Mouse (Mus musculus): Measurements from ENCODE around the gene Ccnb1. TPM values are rescaled to one million over a fixed set of nuclear protein-coding genes. Genes with fewer than 3 reads are reported as not detected.

Ccnb1 gene
- polyA plus RNA-seq, 1 experiment from 2014 or later: 30.9 TPM

DNA sequence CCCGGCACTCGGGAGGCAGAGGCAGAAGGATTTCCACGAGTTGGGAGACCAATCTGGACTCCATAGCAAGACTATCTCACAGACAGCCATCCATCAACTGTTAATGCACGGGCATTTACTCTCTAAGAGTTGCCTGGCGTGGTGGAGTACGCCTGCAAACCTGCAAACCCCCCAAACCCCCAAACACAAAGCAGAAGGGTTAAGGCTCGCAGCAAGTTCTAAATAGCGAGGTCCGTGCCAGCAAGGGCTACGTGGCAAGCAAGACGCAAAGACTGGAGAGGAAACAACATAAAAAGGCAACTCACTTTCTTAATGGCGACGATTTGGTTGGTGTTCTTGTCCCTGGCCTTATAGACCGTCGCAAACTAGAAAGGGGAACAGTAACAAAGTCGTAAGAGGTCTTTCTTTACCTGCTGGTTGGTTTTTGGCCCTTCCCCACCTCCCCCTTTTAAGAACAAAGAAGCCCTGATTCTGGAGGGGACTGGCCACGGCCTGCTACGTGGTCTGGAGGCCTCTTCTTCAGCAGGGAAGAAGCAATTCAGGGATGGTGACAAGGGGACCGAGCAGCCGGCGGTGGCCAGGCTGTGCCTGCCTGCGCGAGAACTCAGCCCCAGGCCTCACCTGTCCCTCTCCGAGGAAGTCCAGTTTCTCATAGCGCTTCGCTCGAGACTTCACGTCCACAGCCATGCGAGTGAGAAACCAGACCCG, 56.1 kb downstream of the Ccnb1 start:
- H3K36me3 ChIP-seq (replicated peaks): peaks cover 5% of the 10 kb centered on the region; the same call in 1 of the 2 replicates
- H3K4me2 ChIP-seq: peak overlapping the region; percentile 75
- peak overlapping the region; percentile 79 for H3K27ac ChIP-seq
- H3K4me3 ChIP-seq: peak overlapping the region; percentile 56
- no peaks in the 10 kb centered on the region for H3K27me3 ChIP-seq (replicated peaks)
- no peaks in the 10 kb centered on the region for H3K9me3 ChIP-seq
- peaks cover 17% of the 10 kb centered on the region for H3K4me1 ChIP-seq
- peak; percentile 92 for ATAC-seq (replicated peaks)
- under 1% methylated on average over 30 of the region's 30 CpGs for WGBS
- H3K9ac ChIP-seq: peak overlapping the region; percentile 71

Other genes with a start within 250 kb of the Ccnb1 start
- 7.4 and 8.6 TPM in 2 replicates for gene Ocln, start 233.9 kb downstream of the Ccnb1 start, polyA plus RNA-seq (2015; fragmentation: Nextera tagmentation; extraction: Ambion mirVana)
- 2.3 and 2.7 TPM in 2 replicates for gene Marveld2, start 169.6 kb downstream of the Ccnb1 start, polyA plus RNA-seq (2015; fragmentation: Nextera tagmentation; extraction: Ambion mirVana)
- gene Ak6, start 135.6 kb downstream of the Ccnb1 start, polyA plus RNA-seq (2015; fragmentation: Nextera tagmentation; extraction: Ambion mirVana): 299 and 307 TPM in 2 replicates
- 17.0 and 17.1 TPM in 2 replicates for gene Rad17, start 135.5 kb downstream of the Ccnb1 start, polyA plus RNA-seq (2015; fragmentation: Nextera tagmentation; extraction: Ambion mirVana)
- 25.1 and 30.6 TPM in 2 replicates for gene Taf9, start 135.0 kb downstream of the Ccnb1 start, polyA plus RNA-seq (2015; fragmentation: Nextera tagmentation; extraction: Ambion mirVana)
- gene Ccdc125, start 116.9 kb downstream of the Ccnb1 start, polyA plus RNA-seq (2015; fragmentation: Nextera tagmentation; extraction: Ambion mirVana): 1.2 and 2.1 TPM in 2 replicates
- gene Cdk7, start 55.6 kb downstream of the Ccnb1 start, polyA plus RNA-seq (2015; fragmentation: Nextera tagmentation; extraction: Ambion mirVana): 41.6 and 42.7 TPM in 2 replicates
- 119 and 125 TPM in 2 replicates for gene Mrps36, start 41.9 kb downstream of the Ccnb1 start, polyA plus RNA-seq (2015; fragmentation: Nextera tagmentation; extraction: Ambion mirVana)
- gene Cenph, start 10.7 kb downstream of the Ccnb1 start, polyA plus RNA-seq (2015; fragmentation: Nextera tagmentation; extraction: Ambion mirVana): 5.4 and 5.8 TPM in 2 replicates
- 32.7 and 34.3 TPM in 2 replicates for gene Slc30a5, start 46.9 kb upstream of the Ccnb1 start, polyA plus RNA-seq (2015; fragmentation: Nextera tagmentation; extraction: Ambion mirVana)

All from midbrain, embryonic 15.5 days (tissue).